Mouse (Mus musculus): ENCODE data around the gene Kcnd3. TPM values are rescaled to one million over a fixed set of nuclear protein-coding genes. Genes with fewer than 3 reads are reported as not detected.

Kcnd3 gene
- polyA plus RNA-seq, 1 experiment from 2014 or later, result 2.4 TPM

GRCm38 (mm10) chr3:105546611-105547071 is 94.5 kb downstream of the Kcnd3 start:
- ATAC-seq (ENCODE audit: low FRiP score), result no peak
- peak; percentile 66 for DNase-seq (ENCODE audit: low spot score, missing footprints)
- H3K36me3 ChIP-seq (ENCODE audit: control insufficient read depth, insufficient read depth, low read length), result no peaks in the 10 kb centered on the region
- 45% methylated on average over 13 of the region's 13 CpGs for WGBS
- H3K9ac ChIP-seq (ENCODE audit: low read length), result no peak overlapping the region
- no peak overlapping the region for H3K4me2 ChIP-seq
- H3K9me3 ChIP-seq (ENCODE audit: control insufficient read depth, low read length), result no peaks in the 10 kb centered on the region
- no peak overlapping the region for H3K27ac ChIP-seq (ENCODE audit: low read depth, low read length)
- no peaks in the 10 kb centered on the region for H3K27me3 ChIP-seq (ENCODE audit: control insufficient read depth, insufficient read depth, low read length)
- H3K4me1 ChIP-seq (ENCODE audit: control insufficient read depth, insufficient read depth, low read length), result 0 out of 2 replicates have a peak, but pooled peaks cover 2% of the 10 kb centered on the region
- no peak overlapping the region for H3K4me3 ChIP-seq (ENCODE audit: low read depth, low read length)

GRCm38 (mm10) chr3:105548074-105548771 is 96.1 kb downstream of the Kcnd3 start:
- no peak overlapping the region for H3K9ac ChIP-seq (ENCODE audit: low read length)
- H3K9me3 ChIP-seq (ENCODE audit: control insufficient read depth, low read length), result no peaks in the 10 kb centered on the region
- 0 out of 2 replicates have a peak, but pooled peaks cover 2% of the 10 kb centered on the region for H3K4me1 ChIP-seq (ENCODE audit: control insufficient read depth, insufficient read depth, low read length)
- ATAC-seq (ENCODE audit: low FRiP score) (no peak), DNase-seq (ENCODE audit: low spot score, missing footprints) (peak; percentile 60)
- H3K4me2 ChIP-seq, result no peak overlapping the region
- H3K36me3 ChIP-seq (ENCODE audit: control insufficient read depth, insufficient read depth, low read length), result no peaks in the 10 kb centered on the region
- no peak overlapping the region for H3K4me3 ChIP-seq (ENCODE audit: low read depth, low read length)
- no peaks in the 10 kb centered on the region for H3K27me3 ChIP-seq (ENCODE audit: control insufficient read depth, insufficient read depth, low read length)
- no peak overlapping the region for H3K27ac ChIP-seq (ENCODE audit: low read depth, low read length)
- 77% methylated on average over 11 of the region's 11 CpGs for WGBS

- H3K4me2 ChIP-seq, result no peak overlapping the region
- no peaks in the 10 kb centered on the region for H3K27me3 ChIP-seq (ENCODE audit: control insufficient read depth, insufficient read depth, low read length)
- DNase-seq (ENCODE audit: low spot score, missing footprints) (peak; percentile 83), ATAC-seq (ENCODE audit: low FRiP score) (peak; percentile 62)
- H3K27ac ChIP-seq (ENCODE audit: low read depth, low read length), result no peak overlapping the region
- H3K9ac ChIP-seq (ENCODE audit: low read length), result no peak overlapping the region
- WGBS, result 38% methylated on average over 2 of the region's 2 CpGs
- H3K4me1 ChIP-seq (ENCODE audit: control insufficient read depth, insufficient read depth, low read length), result no peaks in the 10 kb centered on the region
- H3K9me3 ChIP-seq (ENCODE audit: control insufficient read depth, low read length), result no peaks in the 10 kb centered on the region
- H3K36me3 ChIP-seq (ENCODE audit: control insufficient read depth, insufficient read depth, low read length), result no peaks in the 10 kb centered on the region
- no peak overlapping the region for H3K4me3 ChIP-seq (ENCODE audit: low read depth, low read length)
These were observed 107.3 kb downstream of the Kcnd3 start for GRCm38 (mm10) chr3:105559456-105559855.

GRCm38 (mm10) chr3:105566973-105567372 is 114.8 kb downstream of the Kcnd3 start:
- Histone ChIP-seq H3K4me1 (ENCODE audit: control insufficient read depth, insufficient read depth, low read length) (peaks cover 15% of the 10 kb centered on the region), H3K9ac (ENCODE audit: low read length) (no peak overlapping the region), H3K9me3 (ENCODE audit: control insufficient read depth, low read length) (no peaks in the 10 kb centered on the region), H3K27ac (ENCODE audit: low read depth, low read length) (no peak overlapping the region), H3K27me3 (ENCODE audit: control insufficient read depth, insufficient read depth, low read length) (no peaks in the 10 kb centered on the region), H3K4me3 (ENCODE audit: low read depth, low read length) (no peak overlapping the region), H3K36me3 (ENCODE audit: control insufficient read depth, insufficient read depth, low read length) (no peaks in the 10 kb centered on the region), H3K4me2 (no peak overlapping the region)
- no peak for ATAC-seq (ENCODE audit: low FRiP score)
- DNase-seq (ENCODE audit: low spot score, missing footprints), result no peak
- WGBS, result 68% methylated on average over 8 of the region's 8 CpGs

GRCm38 (mm10) chr3:105567472-105567871 is 115.3 kb downstream of the Kcnd3 start:
- Histone ChIP-seq H3K27ac (ENCODE audit: low read depth, low read length) (no peak overlapping the region), H3K27me3 (ENCODE audit: control insufficient read depth, insufficient read depth, low read length) (no peaks in the 10 kb centered on the region; the same call in 1 of the 2 replicates), H3K9ac (ENCODE audit: low read length) (no peak overlapping the region), H3K36me3 (ENCODE audit: control insufficient read depth, insufficient read depth, low read length) (no peaks in the 10 kb centered on the region), H3K4me3 (ENCODE audit: low read depth, low read length) (no peak overlapping the region), H3K9me3 (ENCODE audit: control insufficient read depth, low read length) (no peaks in the 10 kb centered on the region), H3K4me2 (no peak overlapping the region), H3K4me1 (ENCODE audit: control insufficient read depth, insufficient read depth, low read length) (peaks cover 15% of the 10 kb centered on the region)
- WGBS, result 82% methylated on average over 4 of the region's 4 CpGs
- no peak for ATAC-seq (ENCODE audit: low FRiP score)
- peak; percentile 74 for DNase-seq (ENCODE audit: low spot score, missing footprints)

GRCm38 (mm10) chr3:105568403-105568802 is 116.3 kb downstream of the Kcnd3 start:
- peaks cover 15% of the 10 kb centered on the region for H3K4me1 ChIP-seq (ENCODE audit: control insufficient read depth, insufficient read depth, low read length)
- H3K4me2 ChIP-seq, result no peak overlapping the region
- WGBS, result 68% methylated on average over 8 of the region's 8 CpGs
- no peaks in the 10 kb centered on the region for H3K9me3 ChIP-seq (ENCODE audit: control insufficient read depth, low read length)
- ATAC-seq (ENCODE audit: low FRiP score), result peak; percentile 56
- DNase-seq (ENCODE audit: low spot score, missing footprints), result no peak
- H3K36me3 ChIP-seq (ENCODE audit: control insufficient read depth, insufficient read depth, low read length), result no peaks in the 10 kb centered on the region
- H3K27ac ChIP-seq (ENCODE audit: low read depth, low read length), result no peak overlapping the region; the same call in 1 of the 2 replicates
- H3K4me3 ChIP-seq (ENCODE audit: low read depth, low read length), result no peak overlapping the region
- H3K27me3 ChIP-seq (ENCODE audit: control insufficient read depth, insufficient read depth, low read length), result no peaks in the 10 kb centered on the region; the same call in 1 of the 2 replicates
- H3K9ac ChIP-seq (ENCODE audit: low read length), result no peak overlapping the region

- no peaks in the 10 kb centered on the region for H3K9me3 ChIP-seq (ENCODE audit: control insufficient read depth, low read length)
- peaks cover 15% of the 10 kb centered on the region for H3K4me1 ChIP-seq (ENCODE audit: control insufficient read depth, insufficient read depth, low read length)
- H3K36me3 ChIP-seq (ENCODE audit: control insufficient read depth, insufficient read depth, low read length), result no peaks in the 10 kb centered on the region
- 77% methylated on average over 9 of the region's 9 CpGs for WGBS
- no peak overlapping the region; the same call in 1 of the 2 replicates for H3K27ac ChIP-seq (ENCODE audit: low read depth, low read length)
- H3K4me3 ChIP-seq (ENCODE audit: low read depth, low read length), result no peak overlapping the region
- H3K9ac ChIP-seq (ENCODE audit: low read length), result no peak overlapping the region
- DNase-seq (ENCODE audit: low spot score, missing footprints), result peak; percentile 77
- H3K4me2 ChIP-seq, result no peak overlapping the region
- ATAC-seq (ENCODE audit: low FRiP score), result peak; percentile 33; the same call in 1 of the 2 replicates
- no peaks in the 10 kb centered on the region; the same call in 1 of the 2 replicates for H3K27me3 ChIP-seq (ENCODE audit: control insufficient read depth, insufficient read depth, low read length)
These were observed 116.7 kb downstream of the Kcnd3 start for GRCm38 (mm10) chr3:105568851-105569250.

GRCm38 (mm10) chr3:105569310-105569752 is 117.2 kb downstream of the Kcnd3 start:
- H3K4me1 ChIP-seq (ENCODE audit: control insufficient read depth, insufficient read depth, low read length), result peaks cover 15% of the 10 kb centered on the region
- 54% methylated on average over 6 of the region's 6 CpGs for WGBS
- H3K36me3 ChIP-seq (ENCODE audit: control insufficient read depth, insufficient read depth, low read length), result no peaks in the 10 kb centered on the region
- no peaks in the 10 kb centered on the region; the same call in 1 of the 2 replicates for H3K27me3 ChIP-seq (ENCODE audit: control insufficient read depth, insufficient read depth, low read length)
- H3K9ac ChIP-seq (ENCODE audit: low read length), result no peak overlapping the region
- ATAC-seq (ENCODE audit: low FRiP score), result peak; percentile 52
- H3K4me2 ChIP-seq, result no peak overlapping the region
- H3K4me3 ChIP-seq (ENCODE audit: low read depth, low read length), result no peak overlapping the region
- DNase-seq (ENCODE audit: low spot score, missing footprints), result peak; percentile 86
- peak overlapping the region; percentile 22; the same call in 1 of the 2 replicates for H3K27ac ChIP-seq (ENCODE audit: low read depth, low read length)
- H3K9me3 ChIP-seq (ENCODE audit: control insufficient read depth, low read length), result no peaks in the 10 kb centered on the region

- Histone ChIP-seq H3K4me2 (no peak overlapping the region), H3K4me3 (ENCODE audit: low read depth, low read length) (no peak overlapping the region), H3K27ac (ENCODE audit: low read depth, low read length) (peak overlapping the region; percentile 40), H3K4me1 (ENCODE audit: control insufficient read depth, insufficient read depth, low read length) (peaks cover 15% of the 10 kb centered on the region), H3K36me3 (ENCODE audit: control insufficient read depth, insufficient read depth, low read length) (no peaks in the 10 kb centered on the region), H3K9me3 (ENCODE audit: control insufficient read depth, low read length) (no peaks in the 10 kb centered on the region), H3K27me3 (ENCODE audit: control insufficient read depth, insufficient read depth, low read length) (no peaks in the 10 kb centered on the region; the same call in 1 of the 2 replicates), H3K9ac (ENCODE audit: low read length) (no peak overlapping the region)
- ATAC-seq (ENCODE audit: low FRiP score) (0 out of 2 replicates have a peak, but pooled peaks have one; percentile 34), DNase-seq (ENCODE audit: low spot score, missing footprints) (no peak)
- WGBS, result 76% methylated on average over 9 of the region's 9 CpGs
These were observed 117.8 kb downstream of the Kcnd3 start for GRCm38 (mm10) chr3:105569950-105570349.
